Mouse (Mus musculus): ENCODE data around the gene Slit1.

- TF ChIP-seq CTCF (IDR thresholded peaks at IDR 0.05; ENCODE audit: insufficient read depth, low read length) = no peak
- TF ChIP-seq POLR2A (IDR thresholded peaks at IDR 0.05; ENCODE audit: borderline replicate concordance, extremely low read depth, low read depth, low read length) = no peak
These were observed 48.4 kb downstream of the Slit1 start for GRCm38 (mm10) chr19:41695046-41695445.
